Mouse (Mus musculus) erythroblast, embryonic 14.5 days (primary cell): ENCODE measurements around the gene Shc4.

Experiments
- GATA1 ChIP-seq: IDR thresholded peaks from 2 replicates; pipeline ENCODE4 v1.6.1; 2012; ENCODE audit warnings: low read length, inconsistent platforms, mixed read lengths
- TAL1 ChIP-seq: IDR thresholded peaks from 3 replicates; pipeline ENCODE4 v1.6.1; 2012; ENCODE audit warnings: low read length, inconsistent platforms, mixed read lengths

DNA sequence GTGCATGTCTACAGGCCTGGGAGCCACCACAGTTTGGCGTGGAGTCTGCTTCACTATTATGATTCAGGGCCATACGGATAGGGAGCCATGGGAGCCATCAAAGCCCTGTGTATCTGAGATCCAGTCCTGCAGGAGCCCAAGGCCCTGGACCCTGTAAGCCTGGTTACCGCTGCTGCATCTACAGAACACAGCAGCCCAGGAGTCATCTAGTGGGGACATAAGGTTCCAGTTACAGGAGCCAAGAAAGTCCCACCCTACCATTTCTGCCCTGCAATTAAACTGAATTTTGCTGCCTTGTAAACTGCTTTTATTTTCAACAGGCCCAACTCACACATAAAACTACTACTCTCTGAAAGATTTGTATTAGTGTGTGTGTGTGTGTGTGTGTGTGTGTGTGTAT is 121.0 kb downstream of the Shc4 start:
- TF ChIP-seq TAL1 (no peak), GATA1 (no peak)
